Mouse (Mus musculus): Measurements from ENCODE around the gene Olfr1097. TPM values are rescaled to one million over a fixed set of nuclear protein-coding genes. Genes with fewer than 3 reads are reported as not detected.

Olfr1097 gene
- not detected for total RNA-seq (2022)

DNA sequence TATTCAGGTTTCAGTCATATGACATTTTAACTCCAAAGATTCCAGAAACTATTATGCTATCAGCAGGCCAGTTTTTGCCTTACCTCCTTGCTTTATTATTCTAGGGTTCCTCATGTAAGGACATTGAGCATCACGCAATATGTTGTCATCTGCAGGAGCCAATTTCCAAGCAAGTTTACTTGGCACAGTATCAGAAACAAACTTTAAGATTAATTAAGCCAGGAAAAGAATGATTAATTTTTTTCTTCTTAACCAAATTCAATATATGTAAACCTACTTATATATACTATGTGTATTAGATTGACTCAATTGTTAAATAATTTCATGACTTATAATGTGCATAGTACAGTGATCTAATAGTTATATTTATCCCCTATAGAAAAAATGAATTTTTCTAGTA is at the start of gene Olfr1097:
Gene Olfr1097, minus strand, starts transcription at position 101 of the 400 bp plus-strand sequence.
- no peak for DNase-seq (ENCODE audit: low spot score in 2 of 2)

DNA sequence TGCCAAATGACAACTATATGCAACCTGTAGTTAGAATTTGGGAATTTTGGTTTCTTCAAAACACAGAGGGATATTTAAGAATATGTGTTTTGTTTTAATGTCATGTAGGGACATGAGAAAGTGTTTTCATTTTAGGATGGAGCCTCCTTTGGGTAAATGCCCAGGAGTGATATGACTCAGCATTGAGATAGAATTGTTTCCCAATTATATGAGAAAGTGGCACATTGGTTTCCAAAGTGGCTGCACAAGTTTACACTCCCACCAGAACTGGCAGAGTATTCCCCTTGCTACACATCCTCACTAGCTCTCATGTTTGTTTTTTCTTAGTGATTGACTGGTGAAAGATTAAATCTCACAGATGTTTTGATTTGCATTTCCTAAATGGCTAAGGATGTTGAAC is 34.5 kb upstream of the Olfr1097 start:
- no peak for DNase-seq (ENCODE audit: low spot score in 2 of 2)

DNA sequence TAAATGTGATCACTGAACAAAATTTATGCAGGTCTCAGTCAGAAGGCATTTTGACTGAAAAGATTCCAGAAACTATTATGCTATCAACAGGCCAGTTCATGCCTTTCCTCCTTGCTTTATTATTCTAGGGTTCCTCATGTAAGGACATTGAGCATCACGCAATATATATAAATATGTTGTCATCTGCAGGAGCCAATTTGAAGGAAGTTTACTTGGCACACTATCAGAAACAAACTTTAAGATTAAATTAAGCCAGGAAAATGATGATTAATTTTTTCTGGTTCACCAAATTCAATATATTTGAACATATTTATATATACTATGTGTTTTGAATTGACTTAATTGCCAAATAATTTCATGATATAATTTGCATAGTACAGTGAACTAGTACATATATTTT is 32.4 kb upstream of the Olfr1097 start, which contains the start of gene Olfr1098:
Gene Olfr1098, minus strand, starts transcription at position 101 of the 400 bp plus-strand sequence.
- no peak for DNase-seq (ENCODE audit: low spot score in 2 of 2)

DNA sequence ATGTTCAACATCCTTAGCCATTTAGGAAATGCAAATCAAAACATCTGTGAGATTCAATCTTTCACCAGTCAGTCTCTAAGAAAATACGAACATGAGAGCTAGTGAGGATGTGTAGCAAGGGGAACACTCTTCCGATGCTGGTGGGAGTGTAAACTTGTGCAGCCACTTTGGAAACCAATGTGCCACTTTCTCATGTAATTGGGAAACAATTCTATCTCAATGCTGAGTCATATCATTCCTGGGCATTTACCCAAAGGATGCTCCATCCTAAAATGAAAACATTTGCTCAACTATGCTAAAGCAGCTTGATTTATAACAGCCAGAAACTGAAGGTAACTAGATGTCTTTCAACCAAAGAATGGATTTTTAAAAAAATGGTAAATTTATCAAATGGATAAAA is 13.6 kb upstream of the Olfr1097 start:
- DNase-seq (ENCODE audit: low spot score in 2 of 2), result no peak

DNA sequence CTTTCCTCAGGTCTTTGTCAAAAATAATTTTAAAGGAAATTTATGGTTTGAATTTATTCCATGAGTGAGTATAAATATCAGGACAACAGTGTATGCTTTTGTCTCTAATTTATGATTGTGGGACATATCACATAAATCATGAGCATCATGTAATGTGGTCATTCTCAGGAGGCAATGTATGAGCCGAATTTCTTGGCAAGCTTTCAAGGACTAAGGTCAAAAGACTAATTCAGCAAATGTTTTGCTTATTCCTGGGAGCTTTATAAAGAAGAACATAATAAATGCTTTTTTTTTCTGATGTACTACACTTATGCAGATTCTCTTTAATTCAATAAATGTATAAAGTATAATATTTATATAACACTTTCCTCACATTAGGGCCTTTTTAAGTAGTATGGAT is 17.3 kb downstream of the Olfr1097 start, which contains the start of gene Gm13723:
Gene Gm13723, minus strand, starts transcription at position 101 of the 400 bp plus-strand sequence.
- DNase-seq (ENCODE audit: low spot score in 2 of 2), result no peak

DNA sequence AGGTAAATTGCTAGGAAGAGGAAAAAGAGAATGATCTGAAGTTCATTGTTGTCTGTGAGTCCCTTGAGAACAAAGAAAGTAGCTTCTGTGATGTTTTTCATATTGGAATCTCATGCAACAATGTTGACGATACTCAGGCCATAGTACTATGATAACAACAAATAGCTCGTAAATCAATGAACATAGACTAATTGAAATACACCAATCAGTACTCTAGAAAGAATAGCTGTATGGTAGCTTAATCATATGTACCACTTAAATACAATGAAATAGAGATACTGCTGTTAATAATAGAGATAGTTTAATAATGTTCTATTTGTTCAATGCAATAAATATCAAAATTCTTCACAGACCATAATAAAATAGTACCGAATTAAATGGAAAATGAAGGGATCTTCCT is 40.4 kb downstream of the Olfr1097 start, which contains the start of gene Olfr1095:
Gene Olfr1095, minus strand, starts transcription at position 101 of the 400 bp plus-strand sequence.
- DNase-seq (ENCODE audit: low spot score in 2 of 2), result no peak

Other genes with a start within 250 kb of the Olfr1097 start
- not detected for gene Olfr1085, start 230.2 kb downstream of the Olfr1097 start, total RNA-seq (2022)
- not detected for gene Olfr1086, start 212.1 kb downstream of the Olfr1097 start, total RNA-seq (2022)
- not detected for gene Olfr1087, start 193.8 kb downstream of the Olfr1097 start, total RNA-seq (2022)
- gene Olfr1089, start 158.5 kb downstream of the Olfr1097 start, total RNA-seq (2022), result not detected
- gene Olfr1090, start 133.2 kb downstream of the Olfr1097 start, total RNA-seq (2022), result not detected
- not detected for gene Olfr1093, start 109.7 kb downstream of the Olfr1097 start, total RNA-seq (2022)
- gene Olfr141, start 82.2 kb downstream of the Olfr1097 start, total RNA-seq (2022), result not detected
- not detected for gene Olfr1094, start 67.6 kb downstream of the Olfr1097 start, total RNA-seq (2022)
- not detected for gene Olfr1095, start 40.5 kb downstream of the Olfr1097 start, total RNA-seq (2022)
- not detected for gene Gm13723, start 17.4 kb downstream of the Olfr1097 start, total RNA-seq (2022)
- not detected for gene Olfr1098, start 32.3 kb upstream of the Olfr1097 start, total RNA-seq (2022)
- not detected for gene Olfr1099, start 68.5 kb upstream of the Olfr1097 start, total RNA-seq (2022)
- gene Olfr1100, start 87.7 kb upstream of the Olfr1097 start, total RNA-seq (2022), result not detected
- gene Olfr1101, start 99.0 kb upstream of the Olfr1097 start, total RNA-seq (2022), result not detected
- gene Olfr1102, start 106.2 kb upstream of the Olfr1097 start, total RNA-seq (2022), result not detected
- not detected for gene Olfr1104, start 134.9 kb upstream of the Olfr1097 start, total RNA-seq (2022)
- gene Olfr1105, start 144.3 kb upstream of the Olfr1097 start, total RNA-seq (2022), result not detected
- gene Olfr1106, start 160.1 kb upstream of the Olfr1097 start, total RNA-seq (2022), result not detected
- not detected for gene Olfr1107, start 183.6 kb upstream of the Olfr1097 start, total RNA-seq (2022)
- gene Olfr1109, start 203.8 kb upstream of the Olfr1097 start, total RNA-seq (2022), result not detected
- not detected for gene Olfr259, start 222.4 kb upstream of the Olfr1097 start, total RNA-seq (2022)
- gene Olfr1110, start 248.1 kb upstream of the Olfr1097 start, total RNA-seq (2022), result not detected